Mouse (Mus musculus) small intestine, adult 2 months (tissue): Measurements from ENCODE around the gene Atxn2l.

Source experiments
- CTCF ChIP-seq: fragments of 200-500 bp; IDR thresholded peaks from 2 replicates; pipeline ENCODE4 v1.5.1; 2012; ENCODE audit warnings: low read depth, mild to moderate bottlenecking, control low read depth, inconsistent platforms, low read length, moderate library complexity, mixed read lengths; ENCODE audit not compliant: insufficient replicate concordance, insufficient read length; ENCODE audit errors: extremely low read depth
- POLR2A ChIP-seq: fragments of 200-500 bp; IDR thresholded peaks from 2 replicates; pipeline ENCODE4 v1.6.1; 2012; ENCODE audit warnings: low read depth, mild to moderate bottlenecking, control low read depth, inconsistent platforms, low read length, moderate library complexity

- TF ChIP-seq CTCF: peak; percentile 61; the same call in 1 of the 2 replicates
- TF ChIP-seq POLR2A: no peak
Observed at GRCm38 (mm10) chr7:126467271-126467670, 36.0 kb downstream of the Atxn2l start.
